Mouse (Mus musculus) thymus, adult 2 months (tissue): ENCODE data around the gene Cenpn.

Experiments used
- CTCF ChIP-seq: fragments of 200-500 bp; IDR thresholded peaks from 2 replicates; pipeline ENCODE4 v1.5.1; 2012; ENCODE audit warnings: mild to moderate bottlenecking, control low read depth, low read length, moderate library complexity, borderline replicate concordance; ENCODE audit not compliant: control insufficient read depth, poor library complexity, insufficient read depth; ENCODE audit errors: extremely low read depth
- POLR2A ChIP-seq: fragments of 200-500 bp; IDR thresholded peaks from 2 replicates; pipeline ENCODE4 v1.6.1; 2012; ENCODE audit warnings: mild to moderate bottlenecking, low read length, control low read depth, moderate library complexity; ENCODE audit not compliant: control insufficient read depth, poor library complexity, insufficient read depth; ENCODE audit errors: extremely low read depth

DNA sequence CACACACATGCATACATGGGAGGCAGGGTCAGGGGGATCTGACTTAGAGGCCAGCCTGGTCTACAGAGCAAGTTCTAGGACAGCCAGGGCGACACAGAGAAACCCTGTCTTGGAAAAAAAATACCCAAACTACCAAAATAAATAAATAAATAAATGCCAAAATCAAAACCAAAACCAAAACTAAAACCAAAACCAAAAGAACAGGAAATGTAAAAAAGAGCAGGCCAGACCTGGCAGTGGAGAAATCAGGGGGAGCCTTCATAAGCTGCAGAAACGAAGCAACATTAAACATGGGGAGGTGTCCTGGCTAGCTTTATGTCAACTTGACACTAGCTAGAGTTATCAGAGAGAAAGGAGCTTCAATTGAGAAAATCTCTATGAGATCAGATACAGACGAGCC is 29.4 kb upstream of the Cenpn start:
- TF ChIP-seq POLR2A (no peak), CTCF (no peak)
